Mouse (Mus musculus): Measurements from ENCODE around the gene Abca13. TPM values are rescaled to one million over a fixed set of nuclear protein-coding genes. Genes with fewer than 3 reads are reported as not detected.
"Not testable (repeated sequence)": the region's sequence is repeated elsewhere in the genome, so short reads cannot be mapped to it uniquely, and the experiment has no call there.

The Abca13 gene
- polyA plus RNA-seq, 1 experiment from 2014 or later, result 0.18 TPM

DNA sequence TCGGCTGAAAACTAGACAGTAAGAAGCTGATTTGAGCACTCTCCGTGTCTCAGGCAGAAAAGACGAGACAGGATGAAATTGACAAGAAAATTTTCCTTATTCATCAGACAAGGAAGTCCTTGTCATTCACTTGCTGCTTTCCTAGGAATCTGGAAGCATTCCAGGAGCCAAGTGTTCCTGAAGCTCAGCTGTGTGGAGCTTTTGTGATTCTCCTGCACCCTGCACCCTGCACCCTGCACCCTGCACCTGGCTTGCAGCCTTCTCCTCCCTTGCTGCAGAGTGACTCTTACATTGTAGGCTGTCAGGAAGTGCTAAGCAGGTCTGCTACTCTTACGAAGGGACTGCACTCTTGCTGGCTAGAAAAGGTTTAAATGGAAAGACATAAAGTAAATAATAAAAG lies 249.4 kb downstream of the Abca13 start:
- DNase-seq, result no peak
- H3K4me3 ChIP-seq (ENCODE audit: low read depth, low read length), result no peak overlapping the region
- no peak overlapping the region for H3K4me2 ChIP-seq (ENCODE audit: low read depth, low read length)
- H3K4me1 ChIP-seq (ENCODE audit: insufficient read depth), result no peaks in the 10 kb centered on the region
- no peak overlapping the region for H3K9ac ChIP-seq (replicated peaks)
- H3K27ac ChIP-seq (ENCODE audit: low read depth), result no peak overlapping the region
- no peak for ATAC-seq
- no peaks in the 10 kb centered on the region for H3K27me3 ChIP-seq (ENCODE audit: insufficient read depth, low read length)
- no peaks in the 10 kb centered on the region for H3K36me3 ChIP-seq (replicated peaks; ENCODE audit: insufficient read depth, low read length)
- TF ChIP-seq EP300 (IDR thresholded peaks at IDR 0.05; ENCODE audit: low read depth), result no peak
- no peaks in the 10 kb centered on the region for H3K9me3 ChIP-seq (ENCODE audit: low read length)
- WGBS (ENCODE audit: insufficient replicate concordance), result 74% methylated on average over 4 of the region's 4 CpGs

- ATAC-seq, result no peak
- H3K9ac ChIP-seq (replicated peaks), result no peak overlapping the region
- H3K9me3 ChIP-seq (ENCODE audit: low read length), result no peaks in the 10 kb centered on the region
- no peak for DNase-seq
- H3K4me1 ChIP-seq (ENCODE audit: insufficient read depth), result no peaks in the 10 kb centered on the region
- H3K4me3 ChIP-seq (ENCODE audit: low read depth, low read length), result no peak overlapping the region
- no peak overlapping the region for H3K27ac ChIP-seq (ENCODE audit: low read depth)
- 66% methylated on average over 1 of the region's 1 CpGs for WGBS (ENCODE audit: insufficient replicate concordance)
- H3K4me2 ChIP-seq (ENCODE audit: low read depth, low read length), result no peak overlapping the region
- H3K27me3 ChIP-seq (ENCODE audit: insufficient read depth, low read length), result no peaks in the 10 kb centered on the region
- TF ChIP-seq CTCF (IDR thresholded peaks at IDR 0.05; ENCODE audit: low read depth) (no peak), EP300 (IDR thresholded peaks at IDR 0.05; ENCODE audit: low read depth) (no peak)
- no peaks in the 10 kb centered on the region for H3K36me3 ChIP-seq (replicated peaks; ENCODE audit: insufficient read depth, low read length)
Measured at GRCm38 (mm10) chr11:9472400-9472799, 280.7 kb downstream of the Abca13 start.

GRCm38 (mm10) chr11:9481511-9481910 lies 289.8 kb downstream of the Abca13 start:
- H3K36me3 ChIP-seq (replicated peaks; ENCODE audit: insufficient read depth, low read length), result no peaks in the 10 kb centered on the region
- 20% methylated on average over 6 of the region's 6 CpGs for WGBS (ENCODE audit: insufficient replicate concordance)
- H3K9me3 ChIP-seq (ENCODE audit: low read length), result no peaks in the 10 kb centered on the region
- no peaks in the 10 kb centered on the region for H3K4me1 ChIP-seq (ENCODE audit: insufficient read depth)
- DNase-seq (no peak), ATAC-seq (no peak)
- no peak for TF ChIP-seq EP300 (IDR thresholded peaks at IDR 0.05; ENCODE audit: low read depth)
- peak; percentile 38 for TF ChIP-seq CTCF (IDR thresholded peaks at IDR 0.05; ENCODE audit: low read depth)
- H3K4me2 ChIP-seq (ENCODE audit: low read depth, low read length), result no peak overlapping the region
- no peaks in the 10 kb centered on the region for H3K27me3 ChIP-seq (ENCODE audit: insufficient read depth, low read length)
- H3K9ac ChIP-seq (replicated peaks), result no peak overlapping the region
- H3K4me3 ChIP-seq (ENCODE audit: low read depth, low read length), result no peak overlapping the region
- no peak overlapping the region for H3K27ac ChIP-seq (ENCODE audit: low read depth)

GRCm38 (mm10) chr11:9500326-9501142 lies 308.8 kb downstream of the Abca13 start:
- no peak overlapping the region for H3K4me3 ChIP-seq (ENCODE audit: low read depth, low read length)
- H3K27me3 ChIP-seq (ENCODE audit: insufficient read depth, low read length), result no peaks in the 10 kb centered on the region
- H3K4me2 ChIP-seq (ENCODE audit: low read depth, low read length), result no peak overlapping the region
- ATAC-seq (no peak), DNase-seq (no peak)
- H3K36me3 ChIP-seq (replicated peaks; ENCODE audit: insufficient read depth, low read length), result no peaks in the 10 kb centered on the region
- H3K27ac ChIP-seq (ENCODE audit: low read depth), result no peak overlapping the region
- no peak overlapping the region for H3K9ac ChIP-seq (replicated peaks)
- no peak for TF ChIP-seq CTCF (IDR thresholded peaks at IDR 0.05; ENCODE audit: low read depth)
- no peak for TF ChIP-seq EP300 (IDR thresholded peaks at IDR 0.05; ENCODE audit: low read depth)
- no peaks in the 10 kb centered on the region for H3K9me3 ChIP-seq (ENCODE audit: low read length)
- whole genome bisulfite sequencing (ENCODE audit: insufficient replicate concordance), result 55% methylated on average over 5 of the region's 5 CpGs
- no peaks in the 10 kb centered on the region for H3K4me1 ChIP-seq (ENCODE audit: insufficient read depth)

DNA sequence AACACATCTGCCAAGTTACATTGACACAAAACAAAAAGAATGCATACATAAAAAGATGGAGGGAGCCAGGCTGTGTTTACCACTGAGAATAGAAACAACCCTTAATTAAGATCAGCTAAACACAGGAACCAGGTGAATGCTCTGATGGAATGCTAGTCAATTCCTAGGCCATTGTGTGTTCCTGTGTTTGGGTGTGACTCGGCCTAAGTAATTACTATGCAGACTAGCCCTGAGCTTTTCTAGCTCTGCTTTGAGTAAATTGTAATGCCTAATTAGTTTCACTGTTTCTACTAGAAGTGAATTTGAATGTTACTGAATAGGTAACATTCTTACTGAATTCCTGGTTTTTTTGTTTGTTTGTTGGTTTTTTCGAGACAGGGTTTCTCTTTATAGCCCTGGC lies 323.2 kb downstream of the Abca13 start:
- H3K27me3 ChIP-seq (ENCODE audit: insufficient read depth, low read length); DNase-seq; H3K4me1 ChIP-seq (ENCODE audit: insufficient read depth); H3K9ac ChIP-seq (replicated peaks); H3K36me3 ChIP-seq (replicated peaks; ENCODE audit: insufficient read depth, low read length); H3K4me3 ChIP-seq (ENCODE audit: low read depth, low read length); H3K4me2 ChIP-seq (ENCODE audit: low read depth, low read length); H3K9me3 ChIP-seq (ENCODE audit: low read length); ATAC-seq; H3K27ac ChIP-seq (ENCODE audit: low read depth): not testable (repeated sequence)
- 56% methylated on average over 2 of the region's 2 CpGs for WGBS (ENCODE audit: insufficient replicate concordance)

GRCm38 (mm10) chr11:9528556-9528955 lies 336.8 kb downstream of the Abca13 start:
- DNase-seq, result no peak
- WGBS (ENCODE audit: insufficient replicate concordance), result 71% methylated on average over 3 of the region's 3 CpGs
- Histone ChIP-seq H3K4me3 (ENCODE audit: low read depth, low read length) (no peak overlapping the region), H3K4me2 (ENCODE audit: low read depth, low read length) (no peak overlapping the region), H3K36me3 (replicated peaks; ENCODE audit: insufficient read depth, low read length) (no peaks in the 10 kb centered on the region), H3K4me1 (ENCODE audit: insufficient read depth) (no peaks in the 10 kb centered on the region), H3K27me3 (ENCODE audit: insufficient read depth, low read length) (no peaks in the 10 kb centered on the region), H3K9ac (replicated peaks) (no peak overlapping the region), H3K9me3 (ENCODE audit: low read length) (no peaks in the 10 kb centered on the region), H3K27ac (ENCODE audit: low read depth) (no peak overlapping the region)
- ATAC-seq, result no peak
- no peak for TF ChIP-seq CTCF (IDR thresholded peaks at IDR 0.05; ENCODE audit: low read depth)

Data from liver, postnatal 0 days (tissue).